Mouse (Mus musculus): ENCODE data around the gene Kidins220. TPM values are rescaled to one million over a fixed set of nuclear protein-coding genes. Genes with fewer than 3 reads are reported as not detected.
A peak's percentile ranks its signal among the peaks of the same experiment; 100 is the strongest.

Kidins220 gene
- polyA plus RNA-seq, 2 experiments: 31.6 to 46.1 TPM

GRCm38 (mm10) chr12:25092027-25092704 is 117.4 kb downstream of the Kidins220 start:
- peak overlapping the region; percentile 65 for H3K4me2 ChIP-seq (replicated peaks; ENCODE audit: low read depth, low read length, severe bottlenecking)
- peak overlapping the region; percentile 46; the same call in 1 of the 2 replicates for H3K9ac ChIP-seq (ENCODE audit: low read depth, low read length, severe bottlenecking)
- no peak for TF ChIP-seq POLR2A (IDR thresholded peaks at IDR 0.05; ENCODE audit: borderline replicate concordance, extremely low read depth, insufficient read depth, insufficient read length)
- no peaks in the 10 kb centered on the region for H3K27me3 ChIP-seq (ENCODE audit: control insufficient read depth, insufficient read depth, low read length)
- DNase-seq (ENCODE audit: low spot score) (peak; percentile 83), ATAC-seq (ENCODE audit: low FRiP score, low read depth) (peak; percentile 57)
- H3K36me3 ChIP-seq (ENCODE audit: control insufficient read depth, insufficient read depth, low read length): no peaks in the 10 kb centered on the region
- 7% methylated on average over 25 of the region's 25 CpGs for WGBS
- no peaks in the 10 kb centered on the region for H3K9me3 ChIP-seq (ENCODE audit: control insufficient read depth, low read length)
- no peak overlapping the region for H3K27ac ChIP-seq (replicated peaks; ENCODE audit: low read depth, low read length)
- H3K4me3 ChIP-seq (replicated peaks; ENCODE audit: low read length): peak overlapping the region; percentile 40
- H3K4me1 ChIP-seq (ENCODE audit: control insufficient read depth, insufficient read depth, low read length): peaks cover 20% of the 10 kb centered on the region

- Histone ChIP-seq H3K4me1 (ENCODE audit: control insufficient read depth, insufficient read depth, low read length) (peaks cover 25% of the 10 kb centered on the region), H3K4me3 (replicated peaks; ENCODE audit: low read length) (peak overlapping the region; percentile 40), H3K4me2 (replicated peaks; ENCODE audit: low read depth, low read length, severe bottlenecking) (peak overlapping the region; percentile 65), H3K9ac (ENCODE audit: low read depth, low read length, severe bottlenecking) (peak overlapping the region; percentile 46; the same call in 1 of the 2 replicates), H3K36me3 (ENCODE audit: control insufficient read depth, insufficient read depth, low read length) (no peaks in the 10 kb centered on the region), H3K9me3 (ENCODE audit: control insufficient read depth, low read length) (no peaks in the 10 kb centered on the region), H3K27me3 (ENCODE audit: control insufficient read depth, insufficient read depth, low read length) (no peaks in the 10 kb centered on the region), H3K27ac (replicated peaks; ENCODE audit: low read depth, low read length) (no peak overlapping the region)
- no peak for TF ChIP-seq POLR2A (IDR thresholded peaks at IDR 0.05; ENCODE audit: borderline replicate concordance, extremely low read depth, insufficient read depth, insufficient read length)
- 2% methylated on average over 13 of the region's 17 CpGs for WGBS
- ATAC-seq (ENCODE audit: low FRiP score, low read depth) (no peak; the same call in 1 of the 2 replicates), DNase-seq (ENCODE audit: low spot score) (peak; percentile 63)
Measured at GRCm38 (mm10) chr12:25092751-25093211, 118.1 kb downstream of the Kidins220 start.

GRCm38 (mm10) chr12:25093241-25093774 is 118.6 kb downstream of the Kidins220 start:
- no peak overlapping the region; the same call in 1 of the 2 replicates for H3K27ac ChIP-seq (replicated peaks; ENCODE audit: low read depth, low read length)
- no peaks in the 10 kb centered on the region for H3K9me3 ChIP-seq (ENCODE audit: control insufficient read depth, low read length)
- WGBS: 11% methylated on average over 11 of the region's 11 CpGs
- DNase-seq (ENCODE audit: low spot score) (no peak), ATAC-seq (ENCODE audit: low FRiP score, low read depth) (no peak)
- H3K4me2 ChIP-seq (replicated peaks; ENCODE audit: low read depth, low read length, severe bottlenecking): peak overlapping the region; percentile 65
- peak overlapping the region; percentile 46 for H3K9ac ChIP-seq (ENCODE audit: low read depth, low read length, severe bottlenecking)
- H3K4me3 ChIP-seq (replicated peaks; ENCODE audit: low read length): peak overlapping the region; percentile 40
- peaks cover 28% of the 10 kb centered on the region for H3K4me1 ChIP-seq (ENCODE audit: control insufficient read depth, insufficient read depth, low read length)
- no peaks in the 10 kb centered on the region for H3K36me3 ChIP-seq (ENCODE audit: control insufficient read depth, insufficient read depth, low read length)
- H3K27me3 ChIP-seq (ENCODE audit: control insufficient read depth, insufficient read depth, low read length): no peaks in the 10 kb centered on the region
- TF ChIP-seq POLR2A (IDR thresholded peaks at IDR 0.05; ENCODE audit: borderline replicate concordance, extremely low read depth, insufficient read depth, insufficient read length): no peak

GRCm38 (mm10) chr12:25094621-25095521 is 120.1 kb downstream of the Kidins220 start:
- peak overlapping the region; percentile 84 for H3K4me3 ChIP-seq (replicated peaks; ENCODE audit: low read length)
- H3K36me3 ChIP-seq (ENCODE audit: control insufficient read depth, insufficient read depth, low read length): no peaks in the 10 kb centered on the region
- TF ChIP-seq POLR2A (IDR thresholded peaks at IDR 0.05; ENCODE audit: borderline replicate concordance, extremely low read depth, insufficient read depth, insufficient read length): no peak
- peak overlapping the region; percentile 76 for H3K27ac ChIP-seq (replicated peaks; ENCODE audit: low read depth, low read length)
- peak overlapping the region; percentile 78 for H3K9ac ChIP-seq (ENCODE audit: low read depth, low read length, severe bottlenecking)
- peaks cover 28% of the 10 kb centered on the region for H3K4me1 ChIP-seq (ENCODE audit: control insufficient read depth, insufficient read depth, low read length)
- no peaks in the 10 kb centered on the region for H3K27me3 ChIP-seq (ENCODE audit: control insufficient read depth, insufficient read depth, low read length)
- DNase-seq (ENCODE audit: low spot score): peak; percentile 77
- under 1% methylated on average over 22 of the region's 22 CpGs for WGBS
- H3K4me2 ChIP-seq (replicated peaks; ENCODE audit: low read depth, low read length, severe bottlenecking): peak overlapping the region; percentile 95
- no peaks in the 10 kb centered on the region for H3K9me3 ChIP-seq (ENCODE audit: control insufficient read depth, low read length)
- no peak for ATAC-seq (ENCODE audit: low FRiP score, low read depth)

- ATAC-seq (ENCODE audit: low FRiP score, low read depth): no peak
- peaks cover 28% of the 10 kb centered on the region for H3K4me1 ChIP-seq (ENCODE audit: control insufficient read depth, insufficient read depth, low read length)
Measured at GRCm38 (mm10) chr12:25095538-25095937, 120.8 kb downstream of the Kidins220 start.

More at GRCm38 (mm10) chr12:25095538-25095937, 120.8 kb downstream of the Kidins220 start:
- Histone ChIP-seq H3K9ac (ENCODE audit: low read depth, low read length, severe bottlenecking) (peak overlapping the region; percentile 78), H3K27me3 (ENCODE audit: control insufficient read depth, insufficient read depth, low read length) (no peaks in the 10 kb centered on the region), H3K36me3 (ENCODE audit: control insufficient read depth, insufficient read depth, low read length) (no peaks in the 10 kb centered on the region), H3K27ac (replicated peaks; ENCODE audit: low read depth, low read length) (peak overlapping the region; percentile 76), H3K4me3 (replicated peaks; ENCODE audit: low read length) (peak overlapping the region; percentile 84), H3K4me2 (replicated peaks; ENCODE audit: low read depth, low read length, severe bottlenecking) (peak overlapping the region; percentile 95), H3K9me3 (ENCODE audit: control insufficient read depth, low read length) (no peaks in the 10 kb centered on the region)
- TF ChIP-seq POLR2A (IDR thresholded peaks at IDR 0.05; ENCODE audit: borderline replicate concordance, extremely low read depth, insufficient read depth, insufficient read length): no peak
- WGBS: 0% methylated on average over 19 of the region's 19 CpGs
- DNase-seq (ENCODE audit: low spot score): peak; percentile 10

Measured in limb, embryonic 14.5 days (tissue).